Mouse (Mus musculus) midbrain, embryonic 16.5 days (tissue): Measurements from ENCODE around the gene Ckap5. TPM values are rescaled to one million over a fixed set of nuclear protein-coding genes. Genes with fewer than 3 reads are reported as not detected.

Experiments used
- ATAC-seq: fragments of 200-750 bp; cut with Nextera tagmentation; 2 replicates; pipeline ENCODE4 v1.8.0; 2017; ENCODE audit warnings: moderate TSS enrichment
- H3K27ac ChIP-seq: fragments of 300-500 bp; sonication (generic); 2 replicates; pipeline ENCODE4 v1.5.1; 2014; ENCODE audit warnings: mild to moderate bottlenecking, low read length, mixed read lengths
- H3K27me3 ChIP-seq: fragments of 300-500 bp; sonication (generic); 2 replicates; pipeline ENCODE4 v1.6.1; 2014; ENCODE audit warnings: low read depth, low read length, mixed read lengths; ENCODE audit not compliant: control insufficient read depth, insufficient read depth
- H3K36me3 ChIP-seq: fragments of 300-500 bp; sonication (generic); 2 replicates; pipeline ENCODE4 v1.6.1; 2014; ENCODE audit warnings: mild to moderate bottlenecking, low read length, moderate library complexity, mixed read lengths; ENCODE audit not compliant: control insufficient read depth, insufficient read depth
- H3K4me1 ChIP-seq: fragments of 300-500 bp; sonication (generic); 2 replicates; pipeline ENCODE4 v1.6.1; 2014; ENCODE audit warnings: mild to moderate bottlenecking, low read length, mixed read lengths; ENCODE audit not compliant: control insufficient read depth, insufficient read depth
- H3K4me2 ChIP-seq: fragments of 300-500 bp; sonication (generic); 2 replicates; pipeline ENCODE4 v1.6.1; 2014; ENCODE audit warnings: mild to moderate bottlenecking, low read length, mixed read lengths
- H3K4me3 ChIP-seq: fragments of 300-500 bp; sonication (generic); 2 replicates; pipeline ENCODE4 v1.5.1; 2014; ENCODE audit warnings: low read depth, mild to moderate bottlenecking, low read length, moderate library complexity, mixed read lengths
- H3K9ac ChIP-seq: fragments of 300-500 bp; sonication (generic); 2 replicates; pipeline ENCODE4 v1.6.1; 2014; ENCODE audit warnings: low read depth, low read length, mixed read lengths
- H3K9me3 ChIP-seq: fragments of 300-500 bp; sonication (generic); replicated peaks from 2 replicates; pipeline ENCODE4 v1.6.1; 2014; ENCODE audit warnings: mild to moderate bottlenecking, low read length, mixed read lengths; ENCODE audit not compliant: control insufficient read depth, poor library complexity, severe bottlenecking
- WGBS: fragments of 180-500 bp; shearing (Covaris S2); extraction: QIAGEN DNeasy Blood & Tissue Kit; methylation state at CpG from one replicate; pipeline ENCODE4 v1.1.7; 2014; 5-methylcytosine and 5-hydroxymethylcytosine counted together
- polyA plus RNA-seq: library from polyadenylated mRNA; unstranded; fragments of >200 nt; fragmentation: Nextera tagmentation; extraction: Ambion mirVana; gene quantifications from 2 replicates; pipeline ENCODE4 v1.2.1, GENCODE M21; 2015

Gene Ckap5
- polyA plus RNA-seq, 1 experiment from 2014 or later = 99.7 TPM

- 93% methylated on average over 11 of the region's 11 CpGs for whole genome bisulfite sequencing
- Histone ChIP-seq H3K4me2 (no peak overlapping the region), H3K27me3 (no peaks in the 10 kb centered on the region), H3K9me3 (no peaks in the 10 kb centered on the region), H3K9ac (no peak overlapping the region), H3K36me3 (peaks cover 31% of the 10 kb centered on the region), H3K4me1 (peaks cover 11% of the 10 kb centered on the region), H3K4me3 (no peak overlapping the region), H3K27ac (no peak overlapping the region)
- no peak for ATAC-seq
Observed at GRCm38 (mm10) chr2:91645811-91646210, 119.2 kb downstream of the Ckap5 start.

- 38% methylated on average over 1 of the region's 1 CpGs for WGBS
- no peak for ATAC-seq
- Histone ChIP-seq H3K27ac (no peak overlapping the region), H3K27me3 (no peaks in the 10 kb centered on the region), H3K4me1 (peaks cover 20% of the 10 kb centered on the region), H3K9ac (no peak overlapping the region), H3K4me2 (no peak overlapping the region), H3K36me3 (peaks cover 32% of the 10 kb centered on the region), H3K4me3 (no peak overlapping the region), H3K9me3 (no peaks in the 10 kb centered on the region)
Observed at GRCm38 (mm10) chr2:91646733-91647132, 120.2 kb downstream of the Ckap5 start.

GRCm38 (mm10) chr2:91649152-91649551 is 122.6 kb downstream of the Ckap5 start:
- Histone ChIP-seq H3K4me2 (peak overlapping the region; percentile 100), H3K9ac (peak overlapping the region; percentile 96), H3K9me3 (no peaks in the 10 kb centered on the region), H3K4me3 (peak overlapping the region; percentile 96), H3K4me1 (peaks cover 32% of the 10 kb centered on the region), H3K27me3 (no peaks in the 10 kb centered on the region), H3K27ac (peak overlapping the region; percentile 91), H3K36me3 (peaks cover 33% of the 10 kb centered on the region)
- peak; percentile 44; the same call in 1 of the 2 replicates for ATAC-seq
- WGBS = 2% methylated on average over 15 of the region's 15 CpGs

- under 1% methylated on average over 44 of the region's 44 CpGs for WGBS
- H3K27me3 ChIP-seq = no peaks in the 10 kb centered on the region
- H3K9ac ChIP-seq = peak within 1 kb of the TSS; percentile 96
- peak; percentile 95 for ATAC-seq
- peak within 1 kb of the TSS; percentile 100 for H3K4me2 ChIP-seq
- peak within 1 kb of the TSS; percentile 91 for H3K27ac ChIP-seq
- H3K4me3 ChIP-seq = peak within 1 kb of the TSS; percentile 96
- H3K4me1 ChIP-seq = peaks cover 32% of the 10 kb centered on the region
- no peaks in the 10 kb centered on the region for H3K9me3 ChIP-seq
- H3K36me3 ChIP-seq = peaks cover 32% of the 10 kb centered on the region
Observed at GRCm38 (mm10) chr2:91649553-91650359, 123.2 kb downstream of the Ckap5 start, which contains the start of the genes Zfp408 and Arhgap1. Zfp408 (minus strand) TSS chr2:91649791. Arhgap1 (plus strand) TSS chr2:91649860.

GRCm38 (mm10) chr2:91650360-91650995 is 123.9 kb downstream of the Ckap5 start:
- Histone ChIP-seq H3K9ac (peak overlapping the region; percentile 96), H3K27me3 (no peaks in the 10 kb centered on the region), H3K4me2 (peak overlapping the region; percentile 83), H3K9me3 (no peaks in the 10 kb centered on the region), H3K36me3 (peaks cover 29% of the 10 kb centered on the region), H3K27ac (peak overlapping the region; percentile 91), H3K4me1 (peaks cover 32% of the 10 kb centered on the region), H3K4me3 (peak overlapping the region; percentile 96)
- WGBS = 17% methylated on average over 16 of the region's 16 CpGs
- peak; percentile 50 for ATAC-seq

GRCm38 (mm10) chr2:91651458-91652258 is 125.1 kb downstream of the Ckap5 start:
- Histone ChIP-seq H3K4me2 (no peak overlapping the region), H3K36me3 (peaks cover 22% of the 10 kb centered on the region), H3K4me1 (peaks cover 32% of the 10 kb centered on the region), H3K9me3 (no peaks in the 10 kb centered on the region), H3K9ac (0 out of 2 replicates have a peak overlapping the region, but pooled peaks have one; percentile 30), H3K4me3 (no peak overlapping the region), H3K27ac (no peak overlapping the region), H3K27me3 (no peaks in the 10 kb centered on the region)
- WGBS = 86% methylated on average over 14 of the region's 14 CpGs
- ATAC-seq = no peak

- WGBS = 42% methylated on average over 6 of the region's 6 CpGs
Observed at GRCm38 (mm10) chr2:91652863-91653262, 126.3 kb downstream of the Ckap5 start.

GRCm38 (mm10) chr2:91655388-91655787 is 128.8 kb downstream of the Ckap5 start:
- H3K9me3 ChIP-seq = no peaks in the 10 kb centered on the region
- no peaks in the 10 kb centered on the region for H3K27me3 ChIP-seq
- peaks cover 24% of the 10 kb centered on the region for H3K4me1 ChIP-seq
- 94% methylated on average over 5 of the region's 5 CpGs for WGBS
- ATAC-seq = no peak
- H3K27ac ChIP-seq = no peak overlapping the region
- no peak overlapping the region for H3K9ac ChIP-seq
- H3K36me3 ChIP-seq = peaks cover 27% of the 10 kb centered on the region
- H3K4me2 ChIP-seq = no peak overlapping the region
- H3K4me3 ChIP-seq = no peak overlapping the region

More at GRCm38 (mm10) chr2:91652863-91653262, 126.3 kb downstream of the Ckap5 start:
- no peaks in the 10 kb centered on the region for H3K27me3 ChIP-seq
- H3K27ac ChIP-seq = no peak overlapping the region
- H3K4me3 ChIP-seq = no peak overlapping the region
- no peak overlapping the region for H3K4me2 ChIP-seq
- H3K36me3 ChIP-seq = peaks cover 20% of the 10 kb centered on the region
- H3K9me3 ChIP-seq = no peaks in the 10 kb centered on the region
- no peak for ATAC-seq
- no peak overlapping the region for H3K9ac ChIP-seq
- H3K4me1 ChIP-seq = peaks cover 32% of the 10 kb centered on the region
